Mouse (Mus musculus) stomach, postnatal 0 days (tissue): Measurements from ENCODE around the gene Adgrl2. TPM values are rescaled to one million over a fixed set of nuclear protein-coding genes. Genes with fewer than 3 reads are reported as not detected.
A peak's percentile ranks its signal among the peaks of the same experiment; 100 is the strongest.

Experiments
- ATAC-seq: fragments of 200-750 bp; cut with Nextera tagmentation; 2 replicates; pipeline ENCODE4 v1.8.0; 2017; ENCODE audit not compliant: low FRiP score, low TSS enrichment
- DNase-seq: peaks from one replicate; pipeline ENCODE4 v3.0.0-alpha.2; 2016; ENCODE audit warnings: low spot score
- H3K27ac ChIP-seq: fragments of 300-500 bp; sonication (generic); replicated peaks from 2 replicates; pipeline ENCODE4 v1.5.1; 2014; ENCODE audit warnings: mild to moderate bottlenecking, control low read depth
- H3K27me3 ChIP-seq: fragments of 300-500 bp; sonication (generic); 2 replicates; pipeline ENCODE4 v1.6.1; 2014; ENCODE audit warnings: low read length; ENCODE audit not compliant: control insufficient read depth, insufficient read depth
- H3K36me3 ChIP-seq: fragments of 300-500 bp; sonication (generic); 2 replicates; pipeline ENCODE4 v1.6.1; 2014; ENCODE audit warnings: low read length, mixed read lengths; ENCODE audit not compliant: control insufficient read depth, insufficient read depth
- H3K4me1 ChIP-seq: fragments of 300-500 bp; sonication (generic); replicated peaks from 2 replicates; pipeline ENCODE4 v1.6.1; 2014; ENCODE audit warnings: antibody characterized with exemption; ENCODE audit not compliant: control insufficient read depth, insufficient read depth
- H3K4me2 ChIP-seq: fragments of 300-500 bp; sonication (generic); replicated peaks from 2 replicates; pipeline ENCODE4 v1.6.1; 2014; ENCODE audit warnings: low read depth, mild to moderate bottlenecking, control low read depth, moderate library complexity
- H3K4me3 ChIP-seq: fragments of 300-500 bp; sonication (generic); 2 replicates; pipeline ENCODE4 v1.5.1; 2014; ENCODE audit warnings: low read depth, low read length, control low read depth
- H3K9ac ChIP-seq: fragments of 300-500 bp; sonication (generic); 2 replicates; pipeline ENCODE4 v1.6.1; 2014; ENCODE audit warnings: mild to moderate bottlenecking, low read length, control low read depth, mixed read lengths
- H3K9me3 ChIP-seq: fragments of 300-500 bp; sonication (generic); 2 replicates; pipeline ENCODE4 v1.6.1; 2016; ENCODE audit warnings: low read length; ENCODE audit not compliant: control insufficient read depth
- CTCF ChIP-seq: IDR thresholded peaks from 2 replicates; pipeline ENCODE4 v1.5.1; 2016; ENCODE audit warnings: antibody characterized with exemption, low read depth, mild to moderate bottlenecking, moderate library complexity
- EP300 ChIP-seq: optimal IDR thresholded peaks from 2 replicates; pipeline ENCODE3; 2016; ENCODE audit warnings: antibody characterized with exemption
- WGBS: fragments of 180-500 bp; shearing (Covaris S2); extraction: QIAGEN DNeasy Blood & Tissue Kit; methylation state at CpG from one replicate; pipeline ENCODE4 v1.1.7; 2014; 5-methylcytosine and 5-hydroxymethylcytosine counted together
- polyA plus RNA-seq: library from polyadenylated mRNA; unstranded; fragments of >200 nt; fragmentation: Nextera tagmentation; extraction: Ambion mirVana; gene quantifications from 2 replicates; pipeline ENCODE4 v1.2.1, GENCODE M21; 2015

Gene Adgrl2
- polyA plus RNA-seq, 1 experiment from 2014 or later = 34.3 TPM

GRCm38 (mm10) chr3:148898535-148899250 lies 91.7 kb downstream of the Adgrl2 start:
- WGBS = 67% methylated on average over 8 of the region's 8 CpGs
- H3K4me2 ChIP-seq = no peak overlapping the region
- no peak for TF ChIP-seq EP300
- no peak for TF ChIP-seq CTCF

DNA sequence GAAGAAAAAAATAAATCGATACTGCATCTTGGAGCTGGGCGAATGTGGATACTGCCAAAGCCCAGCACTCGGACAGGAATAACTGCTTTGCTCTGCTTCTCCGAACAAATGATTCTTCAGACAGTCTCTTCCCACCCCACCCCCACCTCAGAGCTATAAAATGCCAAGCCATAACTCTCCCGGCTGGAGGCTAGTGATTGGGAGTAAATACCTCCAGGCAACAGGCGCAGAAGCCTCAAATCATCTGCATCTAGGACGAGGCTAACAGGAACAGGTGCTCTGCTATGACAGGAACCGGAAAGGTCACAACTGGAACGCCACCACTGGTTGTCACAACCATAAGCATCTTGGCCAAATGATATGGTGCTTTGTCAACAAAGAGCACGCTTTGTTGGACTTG lies 94.1 kb downstream of the Adgrl2 start:
- no peaks in the 10 kb centered on the region for H3K9me3 ChIP-seq
- no peaks in the 10 kb centered on the region; the same call in 1 of the 2 replicates for H3K4me1 ChIP-seq
- no peak overlapping the region for H3K4me2 ChIP-seq
- no peak for ATAC-seq
- no peak overlapping the region for H3K4me3 ChIP-seq
- H3K27ac ChIP-seq = no peak overlapping the region
- H3K27me3 ChIP-seq = no peaks in the 10 kb centered on the region
- DNase-seq = no peak
- no peaks in the 10 kb centered on the region for H3K36me3 ChIP-seq
- TF ChIP-seq CTCF (no peak), EP300 (no peak)
- 72% methylated on average over 10 of the region's 10 CpGs for WGBS
- no peak overlapping the region for H3K9ac ChIP-seq

More at GRCm38 (mm10) chr3:148898535-148899250, 91.7 kb downstream of the Adgrl2 start:
- ATAC-seq = 0 out of 2 replicates have a peak, but pooled peaks have one; percentile 53
- Histone ChIP-seq H3K4me1 (no peaks in the 10 kb centered on the region; the same call in 1 of the 2 replicates), H3K4me3 (no peak overlapping the region), H3K36me3 (no peaks in the 10 kb centered on the region), H3K9me3 (no peaks in the 10 kb centered on the region), H3K27ac (peak overlapping the region; percentile 15; the same call in 1 of the 2 replicates), H3K9ac (no peak overlapping the region), H3K27me3 (no peaks in the 10 kb centered on the region)
- DNase-seq = no peak

DNA sequence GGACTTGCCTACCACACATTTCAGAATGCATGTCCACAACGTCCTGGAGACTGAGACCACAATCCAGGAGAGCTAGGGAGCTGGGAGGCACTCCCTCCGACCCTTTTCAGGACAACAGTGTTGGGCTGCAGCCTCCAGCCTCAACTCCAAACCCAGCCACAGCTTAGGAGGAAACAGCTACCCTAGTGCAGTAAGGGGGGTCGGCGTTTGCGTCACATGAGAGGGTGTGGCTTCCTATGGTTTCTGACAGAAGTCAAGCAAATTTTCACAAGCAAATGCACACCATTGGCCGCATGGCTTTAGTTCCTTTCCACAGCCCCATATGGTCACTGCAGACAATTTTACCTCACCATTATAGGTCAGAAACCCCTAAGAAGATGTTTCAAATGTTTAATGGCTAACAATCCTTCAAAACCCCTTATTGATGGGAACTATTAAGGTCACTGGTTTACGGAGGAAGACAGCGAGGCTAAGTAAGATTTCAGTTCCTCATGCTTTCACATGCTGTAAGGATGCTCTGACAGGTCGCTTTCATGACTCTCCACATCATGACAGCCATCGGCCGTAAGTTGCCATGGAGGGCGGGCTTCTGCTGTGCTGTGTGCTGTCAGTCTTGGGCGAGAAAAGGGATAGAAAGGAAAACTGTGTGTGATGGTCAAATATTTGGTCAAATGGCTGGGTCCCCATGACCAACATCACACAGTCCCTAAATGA lies 94.8 kb downstream of the Adgrl2 start:
- Histone ChIP-seq H3K27ac (no peak overlapping the region), H3K4me2 (no peak overlapping the region), H3K4me3 (no peak overlapping the region), H3K4me1 (no peaks in the 10 kb centered on the region; the same call in 1 of the 2 replicates), H3K36me3 (no peaks in the 10 kb centered on the region), H3K9me3 (no peaks in the 10 kb centered on the region), H3K9ac (no peak overlapping the region), H3K27me3 (no peaks in the 10 kb centered on the region)
- ATAC-seq (no peak), DNase-seq (no peak)
- 79% methylated on average over 13 of the region's 13 CpGs for WGBS
- TF ChIP-seq CTCF = no peak
- TF ChIP-seq EP300 = no peak

- no peak overlapping the region; the same call in 1 of the 2 replicates for H3K27ac ChIP-seq
- no peaks in the 10 kb centered on the region for H3K27me3 ChIP-seq
- WGBS = 70% methylated on average over 8 of the region's 8 CpGs
- no peak overlapping the region for H3K4me2 ChIP-seq
- no peak overlapping the region for H3K4me3 ChIP-seq
- H3K36me3 ChIP-seq = no peaks in the 10 kb centered on the region
- TF ChIP-seq EP300 (no peak), CTCF (no peak)
- no peaks in the 10 kb centered on the region; the same call in 1 of the 2 replicates for H3K4me1 ChIP-seq
- no peaks in the 10 kb centered on the region for H3K9me3 ChIP-seq
- no peak overlapping the region for H3K9ac ChIP-seq
- ATAC-seq (no peak), DNase-seq (no peak)
Measured at GRCm38 (mm10) chr3:148894867-148895266, 95.5 kb downstream of the Adgrl2 start.

DNA sequence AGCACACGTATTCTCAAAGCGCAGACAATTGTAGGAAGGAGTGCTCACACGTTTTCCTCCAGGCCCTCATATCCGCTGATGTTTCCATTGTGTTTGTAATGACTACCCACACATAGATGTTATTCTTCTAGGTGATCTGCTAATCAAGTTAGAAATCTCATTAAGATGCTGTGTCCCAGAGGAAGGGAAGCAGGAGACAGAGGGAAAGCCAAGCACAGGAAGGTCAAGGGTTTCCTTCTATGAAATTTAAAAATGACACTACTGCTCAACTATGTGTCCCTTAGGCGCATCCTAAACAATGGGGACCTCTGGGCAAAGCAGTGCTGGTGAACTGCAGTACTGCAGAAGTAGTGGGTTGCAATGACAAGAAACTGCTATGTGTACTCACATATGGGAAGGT lies 102.5 kb downstream of the Adgrl2 start:
- H3K27ac ChIP-seq = no peak overlapping the region
- 83% methylated on average over 5 of the region's 5 CpGs for WGBS
- H3K36me3 ChIP-seq = no peaks in the 10 kb centered on the region; the same call in 1 of the 2 replicates
- no peak overlapping the region for H3K4me3 ChIP-seq
- H3K9me3 ChIP-seq = no peaks in the 10 kb centered on the region
- ATAC-seq (no peak), DNase-seq (no peak)
- H3K27me3 ChIP-seq = no peaks in the 10 kb centered on the region
- no peak overlapping the region for H3K9ac ChIP-seq
- no peak overlapping the region for H3K4me2 ChIP-seq
- no peaks in the 10 kb centered on the region; the same call in 1 of the 2 replicates for H3K4me1 ChIP-seq
- TF ChIP-seq CTCF (no peak), EP300 (no peak)

- no peaks in the 10 kb centered on the region; the same call in 1 of the 2 replicates for H3K4me1 ChIP-seq
- no peak for ATAC-seq
- H3K36me3 ChIP-seq = no peaks in the 10 kb centered on the region; the same call in 1 of the 2 replicates
- no peaks in the 10 kb centered on the region for H3K9me3 ChIP-seq
- no peak for TF ChIP-seq CTCF
- TF ChIP-seq EP300 = no peak
- no peak overlapping the region for H3K4me3 ChIP-seq
- H3K4me2 ChIP-seq = no peak overlapping the region
- 75% methylated on average over 4 of the region's 4 CpGs for WGBS
- H3K27ac ChIP-seq = no peak overlapping the region
- no peak for DNase-seq
- no peaks in the 10 kb centered on the region for H3K27me3 ChIP-seq
- no peak overlapping the region for H3K9ac ChIP-seq
Measured at GRCm38 (mm10) chr3:148886956-148887355, 103.4 kb downstream of the Adgrl2 start.
